Mouse (Mus musculus) heart, adult 2 months (tissue): Measurements from ENCODE around the gene Tnnc1. TPM values are rescaled to one million over a fixed set of nuclear protein-coding genes. Genes with fewer than 3 reads are reported as not detected.
A peak's percentile ranks its signal among the peaks of the same experiment; 100 is the strongest.

Source experiments
- DNase-seq, 2 experiments: peaks; one replicate each; pipeline ENCODE4 v3.0.0; 2021
- H3K27ac ChIP-seq: fragments of 200-600 bp; 2 replicates; pipeline ENCODE4 v1.8.1; 2022
- H3K27me3 ChIP-seq: fragments of 200-500 bp; 2 replicates; pipeline ENCODE4 v1.6.1; 2012; ENCODE audit warnings: mild to moderate bottlenecking, low read length, inconsistent platforms, mixed read lengths; ENCODE audit not compliant: control insufficient read depth, insufficient read depth
- H3K36me3 ChIP-seq: fragments of 200-500 bp; 2 replicates; pipeline ENCODE4 v1.6.1; 2012; ENCODE audit warnings: low read length, inconsistent platforms; ENCODE audit not compliant: control insufficient read depth, insufficient read depth
- H3K4me1 ChIP-seq: fragments of 200-500 bp; 2 replicates; pipeline ENCODE4 v1.6.1; 2011; ENCODE audit warnings: low read length; ENCODE audit not compliant: control insufficient read depth, insufficient read depth
- H3K4me3 ChIP-seq: fragments of 200-600 bp; 2 replicates; pipeline ENCODE4 v1.8.1; 2022
- H3K79me2 ChIP-seq: fragments of 200-500 bp; replicated peaks from 2 replicates; pipeline ENCODE4 v1.6.1; 2012; ENCODE audit warnings: mild to moderate bottlenecking, inconsistent platforms, low read length, moderate library complexity, mixed read lengths; ENCODE audit not compliant: control insufficient read depth, insufficient read depth
- H3K9ac ChIP-seq: fragments of 200-500 bp; 2 replicates; pipeline ENCODE4 v1.6.1; 2012; ENCODE audit warnings: low read depth, mild to moderate bottlenecking, control low read depth, inconsistent platforms, low read length, mixed read lengths
- CTCF ChIP-seq: fragments of 200-600 bp; IDR thresholded peaks from 2 replicates; pipeline ENCODE4 v1.8.1; 2022; ENCODE audit warnings: antibody characterized with exemption, mild to moderate bottlenecking, moderate library complexity
- EP300 ChIP-seq: fragments of 200-500 bp; IDR thresholded peaks from 2 replicates; pipeline ENCODE4 v1.6.1; 2011; ENCODE audit warnings: low read depth, low read length, control low read depth; ENCODE audit not compliant: insufficient read depth
- POLR2A ChIP-seq: fragments of 200-500 bp; IDR thresholded peaks from 2 replicates; pipeline ENCODE4 v1.6.1; 2011; ENCODE audit warnings: mild to moderate bottlenecking, low read depth, low read length, control low read depth; ENCODE audit not compliant: insufficient read depth
- WGBS: fragments of 180-500 bp; shearing (Covaris S2); methylation state at CpG from one replicate; pipeline ENCODE4 v1.1.7; 2018; 5-methylcytosine and 5-hydroxymethylcytosine counted together
- intact Hi-C: fragments of 180-260 bp; cut with DNase I; formaldehyde crosslinking; loops from one replicate; pipeline ENCODE4 v1.15.1; 2025
- polyA plus RNA-seq: library from polyadenylated mRNA; depleted of rRNA; stranded (reverse); fragments of >200 nt; gene quantifications from 2 replicates; pipeline ENCODE4 v1.2.3, GENCODE M21; 2012
- total RNA-seq, 2 experiments: library from RNA; stranded (reverse); gene quantifications; 2 replicates each; pipeline ENCODE4 v1.2.3; 2021

Tnnc1 gene
- total and polyA plus RNA-seq, 3 experiments: 4,851 to 5,508 (median 5,084) TPM

DNA sequence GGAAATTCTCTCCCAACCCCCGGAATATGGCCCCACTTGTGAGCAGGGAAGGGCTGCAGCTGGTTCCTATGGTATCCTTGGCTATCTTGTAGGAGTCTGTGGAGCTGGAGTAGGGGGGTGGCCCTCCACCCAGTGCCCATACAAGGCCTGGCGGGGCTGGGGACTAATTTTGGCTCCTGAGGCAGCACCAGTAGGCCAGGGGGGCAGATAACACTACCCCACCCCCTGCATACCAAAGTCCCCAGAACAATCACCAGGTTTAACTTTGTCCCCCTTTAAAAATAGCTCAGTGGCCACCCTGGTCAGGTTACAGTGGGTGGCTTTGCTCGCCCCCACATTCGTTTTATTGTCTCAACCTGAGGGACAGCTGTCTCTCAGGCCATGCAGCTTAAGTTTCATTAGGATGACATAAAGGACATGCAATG is 1.0 kb downstream of the Tnnc1 start:
- intact Hi-C loops: loop anchor here (5.0 kb wide), 1 partner anchor 128 kb away; the partner anchor contains the start of gene Capn7
- TF ChIP-seq POLR2A (peak; percentile 82), CTCF (no peak), EP300 (peak; percentile 65; the same call in 1 of the 2 replicates)
- H3K27me3 ChIP-seq: no peaks in the 10 kb centered on the region
- H3K27ac ChIP-seq: peak overlapping the region; percentile 98
- H3K4me3 ChIP-seq: peak overlapping the region; percentile 44
- H3K79me2 ChIP-seq: no peaks in the 10 kb centered on the region
- no peaks in the 10 kb centered on the region; the same call in 1 of the 2 replicates for H3K36me3 ChIP-seq
- peak overlapping the region; percentile 78 for H3K9ac ChIP-seq
- DNase-seq: peak; percentile 59 to 81
- WGBS: 57% methylated on average over 4 of the region's 4 CpGs
- H3K4me1 ChIP-seq: peaks cover 6% of the 10 kb centered on the region

DNA sequence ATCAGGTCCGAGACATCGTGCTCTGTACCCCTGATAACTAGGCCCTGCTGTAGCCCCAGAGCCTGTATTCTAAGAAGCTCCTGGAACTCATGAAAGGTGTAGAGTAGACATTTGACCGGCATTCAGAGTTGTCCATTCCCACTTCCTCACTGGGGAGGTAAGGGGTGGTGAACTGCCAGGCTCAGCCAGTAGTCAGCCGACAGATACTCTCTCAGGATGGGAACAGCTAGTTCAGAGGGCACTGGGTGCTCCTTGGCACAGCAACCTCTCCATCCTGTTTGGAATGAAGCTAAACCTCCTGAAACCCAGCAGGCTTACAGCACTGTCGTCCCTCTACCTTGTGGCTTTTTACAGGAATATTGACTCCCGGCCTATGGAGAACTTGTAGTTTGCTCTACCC is 3.7 kb downstream of the Tnnc1 start:
- Histone ChIP-seq H3K27me3 (no peaks in the 10 kb centered on the region), H3K79me2 (no peaks in the 10 kb centered on the region), H3K9ac (no peak overlapping the region), H3K4me1 (peaks cover 6% of the 10 kb centered on the region), H3K36me3 (no peaks in the 10 kb centered on the region), H3K4me3 (no peak overlapping the region), H3K27ac (peak overlapping the region; percentile 23; the same call in 1 of the 2 replicates)
- WGBS: 77% methylated on average over 6 of the region's 6 CpGs
- no peak for TF ChIP-seq EP300
- TF ChIP-seq POLR2A: peak; percentile 16
- TF ChIP-seq CTCF: no peak
- intact Hi-C loops: no loop called here
- DNase-seq: no peak

DNA sequence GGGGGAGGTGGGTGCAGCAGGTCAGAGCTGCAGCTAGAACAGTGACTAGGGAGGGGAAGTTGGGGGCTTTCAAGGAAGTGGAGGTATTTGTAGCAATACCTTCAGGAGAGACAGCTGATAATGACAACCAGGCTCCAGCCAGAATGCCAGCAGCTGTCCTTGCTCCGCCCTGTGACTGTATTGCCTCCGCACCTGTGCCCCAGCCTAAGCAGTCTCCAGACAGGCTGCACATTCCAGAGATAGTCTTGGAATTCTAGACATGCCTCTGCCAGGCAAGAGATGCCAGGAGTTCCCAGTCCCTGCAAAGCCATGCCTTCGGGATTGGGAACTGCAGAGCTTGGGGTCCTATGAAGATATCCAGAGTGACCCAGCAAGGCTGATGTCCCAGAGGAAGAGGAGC is 4.4 kb downstream of the Tnnc1 start:
- DNase-seq: no peak
- Histone ChIP-seq H3K4me1 (peaks cover 6% of the 10 kb centered on the region), H3K27ac (peak overlapping the region; percentile 23; the same call in 1 of the 2 replicates), H3K79me2 (no peaks in the 10 kb centered on the region), H3K4me3 (no peak overlapping the region), H3K36me3 (no peaks in the 10 kb centered on the region), H3K9ac (no peak overlapping the region), H3K27me3 (no peaks in the 10 kb centered on the region)
- 63% methylated on average over 3 of the region's 3 CpGs for WGBS
- no peak for TF ChIP-seq CTCF
- peak; percentile 26 for TF ChIP-seq POLR2A
- intact Hi-C loops: no loop called here

DNA sequence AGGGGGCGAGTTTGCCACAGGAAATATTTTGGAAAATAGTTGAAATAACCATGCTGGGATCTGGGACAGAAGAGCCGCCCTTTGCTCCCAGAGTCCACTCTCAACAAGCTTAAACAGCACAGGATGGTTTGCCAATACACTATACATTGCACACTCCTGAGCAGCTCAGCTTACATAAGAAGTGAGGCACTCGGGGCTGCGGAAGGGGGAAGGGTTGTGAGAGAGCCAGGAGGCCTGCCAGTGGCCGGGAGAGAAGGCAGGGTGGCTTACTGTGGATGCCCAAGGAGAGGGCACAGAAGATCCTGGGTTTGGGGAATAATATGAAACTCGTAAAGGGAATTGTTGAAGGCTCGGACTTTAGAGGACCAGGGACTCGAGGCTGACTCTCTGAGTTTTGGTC is 5.8 kb downstream of the Tnnc1 start:
- intact Hi-C loops: no loop called here
- Histone ChIP-seq H3K79me2 (no peaks in the 10 kb centered on the region), H3K27me3 (no peaks in the 10 kb centered on the region), H3K36me3 (no peaks in the 10 kb centered on the region), H3K4me1 (peaks cover 7% of the 10 kb centered on the region), H3K9ac (no peak overlapping the region), H3K4me3 (no peak overlapping the region), H3K27ac (no peak overlapping the region; the same call in 1 of the 2 replicates)
- DNase-seq: peak; percentile 33 to 49
- TF ChIP-seq EP300 (0 out of 2 replicates have a peak, but pooled peaks have one; percentile 8), CTCF (no peak), POLR2A (peak; percentile 42)
- WGBS: 61% methylated on average over 8 of the region's 8 CpGs

DNA sequence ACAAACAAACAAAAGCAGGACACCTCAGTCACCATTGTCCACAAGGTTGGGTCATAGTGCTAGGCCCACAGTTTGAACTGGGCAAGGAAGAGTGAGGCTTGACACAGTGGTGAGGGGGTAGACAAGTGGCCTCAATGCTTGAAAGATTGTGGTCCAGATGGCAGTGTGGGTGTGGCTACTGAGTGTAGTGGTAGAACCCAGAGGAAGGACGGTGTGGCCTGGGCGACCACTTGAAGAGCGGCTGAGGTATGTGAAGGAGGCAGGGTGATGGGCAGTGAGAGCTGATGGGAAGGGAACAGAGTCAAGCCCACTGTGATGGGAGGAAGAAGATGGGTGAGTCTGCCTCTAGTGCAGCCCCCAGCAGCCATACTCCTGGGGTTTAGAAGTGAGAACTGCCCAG is 6.6 kb downstream of the Tnnc1 start:
- no peaks in the 10 kb centered on the region for H3K27me3 ChIP-seq
- no peak for DNase-seq
- H3K36me3 ChIP-seq: no peaks in the 10 kb centered on the region
- intact Hi-C loops: no loop called here
- no peak overlapping the region for H3K27ac ChIP-seq
- no peak overlapping the region for H3K9ac ChIP-seq
- TF ChIP-seq POLR2A (0 out of 2 replicates have a peak, but pooled peaks have one; percentile 33), CTCF (no peak)
- H3K79me2 ChIP-seq: no peaks in the 10 kb centered on the region
- 70% methylated on average over 3 of the region's 3 CpGs for WGBS
- peaks cover 7% of the 10 kb centered on the region for H3K4me1 ChIP-seq
- no peak overlapping the region for H3K4me3 ChIP-seq

DNA sequence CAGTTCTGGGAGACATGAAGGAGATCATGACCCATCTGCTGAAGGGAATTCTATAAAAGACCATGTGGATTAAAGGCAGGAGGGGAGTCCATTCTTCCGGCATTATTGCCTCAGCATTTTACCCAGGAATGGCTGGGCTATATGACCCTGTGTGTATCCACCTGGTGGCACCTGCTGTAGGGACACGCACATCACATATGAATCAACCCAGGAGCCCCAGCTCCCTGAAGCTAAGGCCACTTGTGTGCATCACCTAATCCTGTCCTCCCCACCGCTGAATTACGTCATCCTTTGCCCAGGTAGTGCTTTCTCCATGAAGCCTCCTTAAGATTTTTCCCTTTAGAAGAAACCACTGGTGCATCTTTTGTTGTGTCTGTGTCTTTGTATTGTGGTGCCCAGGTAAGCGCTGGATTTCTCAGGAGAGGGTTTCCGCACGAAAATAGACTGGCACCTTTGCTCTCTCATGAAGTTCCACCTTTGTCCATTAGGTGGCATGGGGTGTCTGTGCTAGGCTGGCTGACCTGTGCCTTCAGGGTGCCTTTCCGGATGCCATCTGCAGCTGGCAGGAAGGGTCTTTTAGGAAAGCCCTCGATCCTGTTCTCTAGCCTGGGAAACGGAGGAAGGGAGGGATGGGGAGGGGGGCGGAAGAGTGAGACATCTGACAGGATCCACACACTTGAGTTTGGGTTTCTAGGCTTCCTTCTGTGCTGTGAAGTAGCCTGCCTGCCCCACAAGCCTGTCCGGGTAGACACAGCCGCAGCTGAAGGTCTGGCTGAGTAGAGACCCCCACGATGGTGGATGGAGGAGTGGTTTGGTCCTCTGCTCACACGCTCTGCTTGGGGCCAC is 7.3 kb downstream of the Tnnc1 start:
- DNase-seq: peak; percentile 67
- Histone ChIP-seq H3K79me2 (no peaks in the 10 kb centered on the region), H3K36me3 (no peaks in the 10 kb centered on the region), H3K27ac (0 out of 2 replicates have a peak overlapping the region, but pooled peaks have one; percentile 28), H3K4me3 (no peak overlapping the region), H3K4me1 (peaks cover 7% of the 10 kb centered on the region), H3K9ac (peak overlapping the region; percentile 15; the same call in 1 of the 2 replicates), H3K27me3 (no peaks in the 10 kb centered on the region)
- TF ChIP-seq CTCF: peak; percentile 90
- peak; percentile 95 for TF ChIP-seq EP300
- TF ChIP-seq POLR2A: 0 out of 2 replicates have a peak, but pooled peaks have one; percentile 27
- intact Hi-C loops: loop anchor here (2.0 kb wide), 1 partner anchor 35 kb away; the partner anchor contains the start of genes Bap1 and Phf7
- WGBS: 29% methylated on average over 15 of the region's 15 CpGs
